Mouse (Mus musculus): ENCODE measurements around the gene Foxr1. TPM values are rescaled to one million over a fixed set of nuclear protein-coding genes. Genes with fewer than 3 reads are reported as not detected.

Gene Foxr1
- total RNA-seq, 2 experiments from 2014 or later = not detected

- intact Hi-C loops (cut with DNase I) = no loop called here
- H3K4me3 ChIP-seq = peak overlapping the region; percentile 86
- TF ChIP-seq CTCF (IDR thresholded peaks at IDR 0.05) = no peak
- DNase-seq (ENCODE audit: extremely low spot score in 1 of 2, low spot score in 2 of 2) = no peak
- peak overlapping the region; percentile 90 for H3K27ac ChIP-seq
These were observed 33.2 kb downstream of the Foxr1 start for GRCm38 (mm10) chr9:44407752-44408097.

GRCm38 (mm10) chr9:44406906-44407751, 33.8 kb downstream of the Foxr1 start, which contains the start of the genes Rps25 and Trappc4:
Gene Rps25, plus strand, starts transcription at chr9:44407139.
Gene Trappc4, minus strand, starts transcription at chr9:44407600.
- Histone ChIP-seq H3K27ac (peak within 1 kb of the TSS; percentile 90), H3K4me3 (peak within 1 kb of the TSS; percentile 86)
- no peak for TF ChIP-seq CTCF (IDR thresholded peaks at IDR 0.05)
- intact Hi-C loops (cut with DNase I) = no loop called here
- DNase-seq (ENCODE audit: extremely low spot score in 1 of 2, low spot score in 2 of 2) = peak; percentile 88 to 89

- no peak for DNase-seq (ENCODE audit: extremely low spot score in 1 of 2, low spot score in 2 of 2)
- no peak overlapping the region for H3K27ac ChIP-seq
- TF ChIP-seq CTCF (IDR thresholded peaks at IDR 0.05) = no peak
- intact Hi-C loops (cut with DNase I) = no loop called here
- H3K4me3 ChIP-seq = no peak overlapping the region
These were observed 35.9 kb downstream of the Foxr1 start for GRCm38 (mm10) chr9:44405011-44405410.

GRCm38 (mm10) chr9:44401081-44401480, 39.9 kb downstream of the Foxr1 start:
- Histone ChIP-seq H3K27ac (no peak overlapping the region), H3K4me3 (no peak overlapping the region)
- intact Hi-C loops (cut with DNase I) = no loop called here
- no peak for DNase-seq (ENCODE audit: extremely low spot score in 1 of 2, low spot score in 2 of 2)
- TF ChIP-seq CTCF (IDR thresholded peaks at IDR 0.05) = no peak

GRCm38 (mm10) chr9:44399795-44400114, 41.2 kb downstream of the Foxr1 start:
- TF ChIP-seq CTCF (IDR thresholded peaks at IDR 0.05) = no peak
- no peak for DNase-seq (ENCODE audit: extremely low spot score in 1 of 2, low spot score in 2 of 2)
- Histone ChIP-seq H3K27ac (no peak overlapping the region), H3K4me3 (no peak overlapping the region)
- intact Hi-C loops (cut with DNase I) = no loop called here

- intact Hi-C loops (cut with DNase I) = no loop called here
- Histone ChIP-seq H3K4me3 (peak overlapping the region; percentile 17; the same call in 1 of the 2 replicates), H3K27ac (peak overlapping the region; percentile 93; the same call in 1 of the 2 replicates)
- TF ChIP-seq CTCF (IDR thresholded peaks at IDR 0.05) = no peak
- DNase-seq (ENCODE audit: extremely low spot score in 1 of 2, low spot score in 2 of 2) = no peak
These were observed 41.7 kb downstream of the Foxr1 start for GRCm38 (mm10) chr9:44399114-44399794.

GRCm38 (mm10) chr9:44398551-44398950, 42.4 kb downstream of the Foxr1 start:
- no peak for DNase-seq (ENCODE audit: extremely low spot score in 1 of 2, low spot score in 2 of 2)
- Histone ChIP-seq H3K4me3 (peak overlapping the region; percentile 72), H3K27ac (peak overlapping the region; percentile 93)
- TF ChIP-seq CTCF (IDR thresholded peaks at IDR 0.05) = no peak
- intact Hi-C loops (cut with DNase I) = no loop called here

- TF ChIP-seq CTCF (IDR thresholded peaks at IDR 0.05) = no peak; the same call in none of the 2 replicates
- H3K27ac ChIP-seq = peak overlapping the region; percentile 93
- no peak for DNase-seq (ENCODE audit: extremely low spot score in 1 of 2, low spot score in 2 of 2)
These were observed 42.8 kb downstream of the Foxr1 start for GRCm38 (mm10) chr9:44398087-44398486.

GRCm38 (mm10) chr9:44396684-44397411, 44.1 kb downstream of the Foxr1 start, which contains the start of gene Slc37a4:
Gene Slc37a4, plus strand, starts transcription at chr9:44396852.
- intact Hi-C loops (cut with DNase I) = no loop called here
- DNase-seq (ENCODE audit: extremely low spot score in 1 of 2, low spot score in 2 of 2) = peak; percentile 89 to 90
- peak within 1 kb of the TSS; percentile 72 for H3K4me3 ChIP-seq
- peak within 1 kb of the TSS; percentile 93 for H3K27ac ChIP-seq
- no peak; the same call in 1 of the 2 replicates for TF ChIP-seq CTCF (IDR thresholded peaks at IDR 0.05)

More at GRCm38 (mm10) chr9:44398087-44398486, 42.8 kb downstream of the Foxr1 start:
- H3K4me3 ChIP-seq = peak overlapping the region; percentile 72
- intact Hi-C loops (cut with DNase I) = no loop called here

- Histone ChIP-seq H3K4me3 (no peak overlapping the region), H3K27ac (no peak overlapping the region)
- peak; percentile 45 to 59 for DNase-seq (ENCODE audit: extremely low spot score in 1 of 2, low spot score in 2 of 2)
- TF ChIP-seq CTCF (IDR thresholded peaks at IDR 0.05) = peak; percentile 81
- intact Hi-C loops (cut with DNase I) = loop anchor here (5.0 kb wide), 1 partner anchor 264 kb away; no protein-coding TSS in a partner anchor
These were observed 49.5 kb downstream of the Foxr1 start for GRCm38 (mm10) chr9:44391466-44391865.

- DNase-seq (ENCODE audit: extremely low spot score in 1 of 2, low spot score in 2 of 2) = peak in 1 of 2 experiments; percentile 55
- TF ChIP-seq CTCF (IDR thresholded peaks at IDR 0.05) = peak; percentile 75
- intact Hi-C loops (cut with DNase I) = loop anchor here (5.0 kb wide), 1 partner anchor 37 kb away; no protein-coding TSS in a partner anchor
These were observed 51.7 kb downstream of the Foxr1 start for GRCm38 (mm10) chr9:44389273-44389672.

More at GRCm38 (mm10) chr9:44389273-44389672, 51.7 kb downstream of the Foxr1 start:
- Histone ChIP-seq H3K27ac (no peak overlapping the region), H3K4me3 (no peak overlapping the region)
